Mouse (Mus musculus) left cerebral cortex, adult 2 months (tissue): ENCODE measurements at regions not wholly inside any gene's neighbourhood (a gene's known extent, or its start where the extent isn't known, plus 50 kb on each side); places are given as distances from the start of the nearest gene placed in this dataset.

Experiments
- DNase-seq, 2 experiments: peaks; one replicate each; pipeline ENCODE4 v3.0.0; 2021 to 2022; ENCODE audit warnings: low spot score in 2 of 2, mixed read lengths in 1 of 2; ENCODE audit errors: extremely low spot score in 1 of 2
- H3K27ac ChIP-seq: fragments of 200-600 bp; 2 replicates; pipeline ENCODE4 v1.8.1; 2022
- H3K4me3 ChIP-seq: fragments of 200-600 bp; 2 replicates; pipeline ENCODE4 v1.8.1; 2022
- CTCF ChIP-seq: fragments of 200-600 bp; IDR thresholded peaks from 2 replicates; pipeline ENCODE4 v1.8.1; 2022; ENCODE audit warnings: antibody characterized with exemption, mild to moderate bottlenecking, moderate library complexity
- intact Hi-C: fragments of 180-260 bp; cut with DNase I; formaldehyde crosslinking; loops from one replicate; pipeline ENCODE4 v1.15.1; 2025

DNA sequence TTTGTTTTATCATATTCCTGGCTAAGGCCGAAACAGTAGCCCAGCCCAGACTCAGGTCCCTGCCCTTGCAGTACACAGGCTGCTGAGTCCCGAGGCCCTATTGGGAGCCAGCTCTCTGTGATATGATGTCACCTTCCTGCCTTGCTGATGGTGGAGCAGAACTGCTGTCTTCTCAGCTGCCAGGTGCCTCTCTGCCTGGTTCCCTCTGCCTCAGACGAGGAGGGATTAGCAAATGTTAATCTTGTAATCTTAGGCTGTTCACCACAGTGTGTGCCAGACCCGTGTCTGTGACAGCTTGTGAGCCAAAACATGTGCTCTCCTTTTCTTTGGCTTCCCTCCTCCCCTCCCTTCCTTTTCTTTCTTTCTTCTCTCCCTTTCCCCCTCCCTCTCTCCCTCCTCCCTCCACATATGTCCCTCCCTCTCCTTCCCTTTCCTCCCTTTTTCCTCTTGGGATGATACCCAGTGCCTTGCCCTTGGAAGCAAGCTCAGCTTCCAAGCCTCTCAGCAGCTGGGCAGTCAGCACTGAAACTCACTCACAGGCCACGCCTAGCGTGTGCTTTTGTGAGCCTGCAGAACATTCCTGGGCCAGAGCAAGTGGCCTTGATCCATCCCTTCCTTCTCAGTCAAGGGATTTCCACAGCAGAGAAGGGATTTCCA lies 126.6 kb upstream of the Eef2kmt start:
- intact Hi-C loops: no loop called here
- no peak for TF ChIP-seq CTCF
- no peak overlapping the region; the same call in none of the 2 replicates for H3K27ac ChIP-seq
- H3K4me3 ChIP-seq: no peak overlapping the region
- DNase-seq: no peak

- H3K27ac ChIP-seq: no peak overlapping the region
- intact Hi-C loops: no loop called here
- TF ChIP-seq CTCF: no peak
- H3K4me3 ChIP-seq: no peak overlapping the region
- no peak for DNase-seq
Observed at GRCm38 (mm10) chr16:5380626-5381025, 124.8 kb upstream of the Eef2kmt start.

DNA sequence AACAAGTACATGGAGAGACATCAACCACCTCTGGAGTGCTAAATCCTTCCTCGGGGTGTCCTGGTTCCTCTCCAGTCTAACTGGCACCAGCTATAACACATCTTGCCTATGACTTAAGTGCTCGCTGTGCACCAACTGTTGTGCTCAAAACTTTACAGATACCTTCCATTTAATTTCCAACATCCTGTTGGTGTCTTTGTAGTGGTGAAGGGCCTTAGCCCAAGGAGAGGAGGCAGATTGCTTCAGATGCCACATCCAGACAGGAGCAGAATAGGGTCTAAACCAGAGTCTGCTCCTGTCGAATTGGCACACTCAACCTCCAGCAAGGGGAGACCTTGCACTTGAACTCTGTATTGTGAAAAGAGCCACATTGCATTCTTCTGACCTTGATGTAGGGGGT lies 121.2 kb upstream of the Eef2kmt start:
- no peak for TF ChIP-seq CTCF
- Histone ChIP-seq H3K4me3 (no peak overlapping the region), H3K27ac (no peak overlapping the region)
- DNase-seq: no peak
- intact Hi-C loops: no loop called here

GRCm38 (mm10) chr16:5374818-5375605 lies 119.2 kb upstream of the Eef2kmt start:
- DNase-seq: no peak
- intact Hi-C loops: loop anchor here (5.0 kb wide), 1 partner anchor 92 kb away; no protein-coding TSS in a partner anchor
- Histone ChIP-seq H3K27ac (no peak overlapping the region), H3K4me3 (no peak overlapping the region)
- TF ChIP-seq CTCF: no peak

GRCm38 (mm10) chr16:5371175-5371893 lies 115.6 kb upstream of the Eef2kmt start:
- no peak for TF ChIP-seq CTCF
- intact Hi-C loops: loop anchor here (5.0 kb wide), 1 partner anchor 96 kb away; no protein-coding TSS in a partner anchor
- no peak overlapping the region for H3K27ac ChIP-seq
- no peak overlapping the region for H3K4me3 ChIP-seq
- DNase-seq: no peak

DNA sequence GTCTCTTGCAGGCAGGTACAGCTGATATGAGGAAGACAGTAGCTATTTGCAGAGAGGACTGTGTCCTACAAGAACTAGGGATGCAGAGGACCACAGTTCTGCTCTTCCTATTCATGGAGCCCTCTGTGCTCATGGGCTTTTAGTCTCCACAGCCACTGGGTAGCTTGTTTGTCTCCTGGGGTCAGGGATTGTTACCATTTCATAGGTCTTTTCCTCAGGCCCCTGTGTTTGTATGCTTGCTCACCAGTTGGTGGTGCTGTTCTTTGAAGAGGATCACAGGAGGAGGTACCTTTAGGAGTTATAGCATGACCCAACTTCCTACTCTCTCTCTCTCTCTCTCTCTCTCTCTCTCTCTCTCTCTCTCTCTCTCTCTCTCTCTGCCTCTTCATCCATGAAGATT lies 114.7 kb upstream of the Eef2kmt start:
- intact Hi-C loops: loop anchor here (5.0 kb wide), 1 partner anchor 97 kb away; no protein-coding TSS in a partner anchor
- TF ChIP-seq CTCF: no peak; the same call in 1 of the 2 replicates
- DNase-seq: no peak
- no peak overlapping the region for H3K27ac ChIP-seq
- H3K4me3 ChIP-seq: no peak overlapping the region

- TF ChIP-seq CTCF: no peak
- intact Hi-C loops: no loop called here
- Histone ChIP-seq H3K4me3 (no peak overlapping the region), H3K27ac (no peak overlapping the region)
- DNase-seq: no peak
Observed at GRCm38 (mm10) chr16:5368897-5369558, 113.2 kb upstream of the Eef2kmt start.

GRCm38 (mm10) chr16:5368357-5368756 lies 112.6 kb upstream of the Eef2kmt start:
- Histone ChIP-seq H3K27ac (no peak overlapping the region), H3K4me3 (no peak overlapping the region)
- DNase-seq: no peak
- intact Hi-C loops: no loop called here
- no peak for TF ChIP-seq CTCF

DNA sequence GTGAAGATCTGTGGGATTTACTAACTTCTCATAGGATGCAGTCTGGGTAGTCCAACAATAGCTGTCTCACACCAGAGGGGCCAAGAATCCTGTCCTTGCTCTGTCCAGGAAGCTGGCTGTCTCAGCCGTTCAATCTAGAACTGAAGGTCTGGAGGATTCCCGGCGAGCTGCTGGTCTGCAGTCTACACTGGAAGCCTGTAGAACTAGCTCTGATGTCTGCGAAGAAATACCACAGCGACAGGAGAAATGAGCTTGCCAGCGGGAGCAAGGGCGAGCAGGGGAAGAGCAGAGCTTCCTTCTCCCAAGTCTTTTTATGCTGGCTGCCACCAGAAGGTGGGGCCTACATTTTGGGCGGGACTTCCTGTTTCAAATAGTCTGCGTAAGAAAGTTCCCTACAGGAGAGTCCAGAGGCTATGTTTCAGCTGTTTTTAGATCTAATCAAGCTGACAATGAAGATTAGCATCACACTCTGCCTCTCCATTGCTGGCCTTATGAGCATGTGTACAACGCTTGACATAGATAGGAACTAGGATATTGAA lies 111.9 kb upstream of the Eef2kmt start:
- intact Hi-C loops: no loop called here
- H3K4me3 ChIP-seq: no peak overlapping the region
- no peak overlapping the region for H3K27ac ChIP-seq
- TF ChIP-seq CTCF: no peak
- DNase-seq: no peak

GRCm38 (mm10) chr16:5366021-5366420 lies 110.2 kb upstream of the Eef2kmt start:
- Histone ChIP-seq H3K4me3 (no peak overlapping the region), H3K27ac (no peak overlapping the region)
- no peak for TF ChIP-seq CTCF
- intact Hi-C loops: no loop called here
- DNase-seq: no peak

- Histone ChIP-seq H3K4me3 (no peak overlapping the region), H3K27ac (no peak overlapping the region)
- DNase-seq: no peak
- no peak; the same call in 1 of the 2 replicates for TF ChIP-seq CTCF
- intact Hi-C loops: no loop called here
Observed at GRCm38 (mm10) chr16:5363007-5363570, 107.3 kb upstream of the Eef2kmt start.
